Mouse (Mus musculus): ENCODE measurements around the gene Tnrc18.

DNA sequence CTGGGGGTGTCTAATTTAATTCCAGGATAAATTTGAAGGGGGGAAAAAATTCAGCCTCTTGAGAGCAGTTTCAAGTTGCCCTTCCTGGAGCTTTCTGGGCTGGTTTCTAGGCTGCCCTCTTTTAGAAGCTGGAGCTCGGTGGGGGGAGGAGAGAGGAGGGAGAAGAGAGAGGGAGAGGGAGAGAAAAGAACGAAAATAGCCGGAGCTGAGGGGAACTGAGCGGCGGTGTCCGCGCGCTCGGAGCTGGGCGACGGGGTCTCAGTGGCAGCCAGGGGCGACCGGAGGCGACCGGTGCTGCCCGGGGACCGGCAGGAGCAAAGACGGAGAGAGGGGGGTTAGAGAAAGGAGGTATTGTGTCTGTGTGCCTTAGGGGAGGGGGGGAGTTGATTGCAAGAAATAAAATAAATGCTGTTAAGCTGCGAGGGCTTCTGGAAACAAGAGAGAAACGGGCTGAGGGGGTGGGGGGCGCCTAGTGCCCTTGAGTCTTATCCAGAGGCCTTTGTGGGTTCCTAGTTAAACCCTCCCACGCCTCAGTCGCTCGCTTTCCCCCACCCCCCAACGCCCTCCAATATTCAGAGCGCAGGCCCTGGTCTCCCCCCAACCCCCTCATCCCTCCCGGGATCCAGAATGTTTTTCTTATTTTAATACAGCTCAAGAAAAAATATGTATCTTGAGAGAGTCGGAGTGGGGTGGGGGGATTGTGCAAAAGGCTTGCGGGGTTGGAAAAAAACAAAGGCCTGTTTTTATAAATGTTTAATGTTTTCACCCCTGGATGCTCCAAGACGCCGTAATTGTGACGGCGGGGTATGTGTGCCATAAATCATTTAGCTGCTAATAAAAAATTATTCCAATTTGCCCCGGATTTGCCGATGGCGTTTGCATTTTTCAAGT is 2.2 kb upstream of the Tnrc18 start:
- TF ChIP-seq CTCF (IDR thresholded peaks at IDR 0.05; ENCODE audit: insufficient read depth, low read depth, low read length) (no peak), POLR2A (IDR thresholded peaks at IDR 0.05; ENCODE audit: insufficient read depth, low read depth, low read length) (peak; percentile 67)
